Mouse (Mus musculus) neural tube, embryonic 15.5 days (tissue): ENCODE data around the gene Fstl3. TPM values are rescaled to one million over a fixed set of nuclear protein-coding genes. Genes with fewer than 3 reads are reported as not detected.

ENCODE experiments used
- ATAC-seq: fragments of 200-750 bp; cut with Nextera tagmentation; 2 replicates; pipeline ENCODE4 v1.8.0; 2017; ENCODE audit warnings: mild to moderate bottlenecking, moderate TSS enrichment, moderate library complexity; ENCODE audit not compliant: low FRiP score
- H3K27ac ChIP-seq: fragments of 300-500 bp; sonication (generic); replicated peaks from 2 replicates; pipeline ENCODE4 v1.5.1; 2015; ENCODE audit warnings: mild to moderate bottlenecking, inconsistent platforms
- H3K27me3 ChIP-seq: fragments of 300-500 bp; sonication (generic); replicated peaks from 2 replicates; pipeline ENCODE4 v1.6.1; 2015; ENCODE audit warnings: inconsistent platforms
- H3K36me3 ChIP-seq: fragments of 300-500 bp; sonication (generic); 2 replicates; pipeline ENCODE4 v1.6.1; 2015; ENCODE audit warnings: inconsistent platforms
- H3K4me1 ChIP-seq: fragments of 300-500 bp; sonication (generic); 2 replicates; pipeline ENCODE4 v1.6.1; 2015; ENCODE audit warnings: inconsistent platforms
- H3K4me2 ChIP-seq: fragments of 300-500 bp; sonication (generic); 2 replicates; pipeline ENCODE4 v1.6.1; 2015; ENCODE audit warnings: inconsistent platforms, mild to moderate bottlenecking, moderate library complexity
- H3K4me3 ChIP-seq: fragments of 300-500 bp; sonication (generic); replicated peaks from 2 replicates; pipeline ENCODE4 v1.5.1; 2015; ENCODE audit warnings: mild to moderate bottlenecking, inconsistent platforms
- H3K9ac ChIP-seq: fragments of 300-500 bp; sonication (generic); replicated peaks from 2 replicates; pipeline ENCODE4 v1.6.1; 2015; ENCODE audit warnings: mild to moderate bottlenecking, inconsistent platforms
- H3K9me3 ChIP-seq: fragments of 300-500 bp; sonication (generic); replicated peaks from 2 replicates; pipeline ENCODE4 v1.6.1; 2016; ENCODE audit warnings: inconsistent platforms
- WGBS: fragments of 180-500 bp; shearing (Covaris S2); methylation state at CpG from one replicate; pipeline ENCODE4 v1.1.7; 2015; ENCODE audit warnings: mixed read lengths; 5-methylcytosine and 5-hydroxymethylcytosine counted together
- polyA plus RNA-seq: library from polyadenylated mRNA; unstranded; fragments of >200 nt; fragmentation: Nextera tagmentation; extraction: Ambion mirVana; gene quantifications from 2 replicates; pipeline ENCODE4 v1.2.1, GENCODE M21; 2015

Fstl3 gene
- polyA plus RNA-seq: 2.6 and 4.5 TPM in 2 replicates

- H3K4me2 ChIP-seq: peak within 1 kb of the TSS; percentile 54
- WGBS: under 1% methylated on average over 38 of the region's 39 CpGs
- H3K4me3 ChIP-seq: peak within 1 kb of the TSS; percentile 30
- no peak within 1 kb of the TSS for H3K27ac ChIP-seq
- H3K9me3 ChIP-seq: no peaks in the 10 kb centered on the region
- ATAC-seq: no peak
- peaks cover 41% of the 10 kb centered on the region for H3K27me3 ChIP-seq
- H3K36me3 ChIP-seq: no peaks in the 10 kb centered on the region
- H3K4me1 ChIP-seq: peaks cover 34% of the 10 kb centered on the region
- peak within 1 kb of the TSS; percentile 20 for H3K9ac ChIP-seq
Measured at GRCm38 (mm10) chr10:79777103-79777531, at the start of gene Fstl3. Gene Fstl3 (plus strand): TSS chr10:79777272.

GRCm38 (mm10) chr10:79728323-79729249 lies 48.5 kb upstream of the Fstl3 start:
- no peaks in the 10 kb centered on the region for H3K4me1 ChIP-seq
- H3K9ac ChIP-seq: no peak overlapping the region
- no peak overlapping the region for H3K27ac ChIP-seq
- no peaks in the 10 kb centered on the region; the same call in 1 of the 2 replicates for H3K27me3 ChIP-seq
- H3K4me2 ChIP-seq: no peak overlapping the region
- no peaks in the 10 kb centered on the region for H3K9me3 ChIP-seq
- no peak for ATAC-seq
- 75% methylated on average over 28 of the region's 28 CpGs for WGBS
- no peak overlapping the region for H3K4me3 ChIP-seq
- H3K36me3 ChIP-seq: peaks cover 41% of the 10 kb centered on the region

GRCm38 (mm10) chr10:79729357-79729965 lies 47.6 kb upstream of the Fstl3 start:
- H3K36me3 ChIP-seq: peaks cover 49% of the 10 kb centered on the region
- no peak overlapping the region for H3K9ac ChIP-seq
- no peak for ATAC-seq
- H3K27me3 ChIP-seq: no peaks in the 10 kb centered on the region; the same call in 1 of the 2 replicates
- no peak overlapping the region for H3K4me3 ChIP-seq
- no peaks in the 10 kb centered on the region for H3K4me1 ChIP-seq
- H3K27ac ChIP-seq: no peak overlapping the region
- WGBS: 75% methylated on average over 13 of the region's 13 CpGs
- H3K4me2 ChIP-seq: no peak overlapping the region
- no peaks in the 10 kb centered on the region for H3K9me3 ChIP-seq

- Histone ChIP-seq H3K36me3 (peaks cover 71% of the 10 kb centered on the region), H3K9me3 (no peaks in the 10 kb centered on the region), H3K4me2 (no peak overlapping the region), H3K9ac (no peak overlapping the region), H3K4me1 (peaks cover 9% of the 10 kb centered on the region; the same call in 1 of the 2 replicates), H3K27me3 (peaks cover 7% of the 10 kb centered on the region; the same call in 1 of the 2 replicates), H3K4me3 (no peak overlapping the region), H3K27ac (no peak overlapping the region)
- no peak for ATAC-seq
- WGBS: 94% methylated on average over 1 of the region's 1 CpGs
Measured at GRCm38 (mm10) chr10:79732500-79732899, 44.6 kb upstream of the Fstl3 start.

GRCm38 (mm10) chr10:79733847-79734246 lies 43.2 kb upstream of the Fstl3 start:
- Histone ChIP-seq H3K4me2 (no peak overlapping the region), H3K9me3 (peaks cover 11% of the 10 kb centered on the region; the same call in 1 of the 2 replicates), H3K36me3 (peaks cover 83% of the 10 kb centered on the region), H3K9ac (no peak overlapping the region), H3K27ac (no peak overlapping the region), H3K4me1 (peaks cover 9% of the 10 kb centered on the region; the same call in 1 of the 2 replicates), H3K4me3 (no peak overlapping the region), H3K27me3 (peaks cover 7% of the 10 kb centered on the region; the same call in 1 of the 2 replicates)
- no peak for ATAC-seq
- 95% methylated on average over 15 of the region's 15 CpGs for WGBS

GRCm38 (mm10) chr10:79735361-79735760 lies 41.7 kb upstream of the Fstl3 start:
- ATAC-seq: no peak
- no peak overlapping the region for H3K27ac ChIP-seq
- 33% methylated on average over 42 of the region's 52 CpGs for WGBS
- peaks cover 25% of the 10 kb centered on the region for H3K9me3 ChIP-seq
- H3K4me2 ChIP-seq: 0 out of 2 replicates have a peak overlapping the region, but pooled peaks have one; percentile 0
- peaks cover 7% of the 10 kb centered on the region; the same call in 1 of the 2 replicates for H3K27me3 ChIP-seq
- no peak overlapping the region for H3K4me3 ChIP-seq
- peaks cover 96% of the 10 kb centered on the region for H3K36me3 ChIP-seq
- H3K4me1 ChIP-seq: peaks cover 9% of the 10 kb centered on the region; the same call in 1 of the 2 replicates
- no peak overlapping the region for H3K9ac ChIP-seq

GRCm38 (mm10) chr10:79736706-79737105 lies 40.4 kb upstream of the Fstl3 start:
- Histone ChIP-seq H3K36me3 (peaks cover 98% of the 10 kb centered on the region), H3K9ac (no peak overlapping the region), H3K27ac (no peak overlapping the region), H3K4me3 (no peak overlapping the region), H3K27me3 (peaks cover 7% of the 10 kb centered on the region; the same call in 1 of the 2 replicates), H3K4me2 (no peak overlapping the region), H3K9me3 (peaks cover 25% of the 10 kb centered on the region), H3K4me1 (peaks cover 9% of the 10 kb centered on the region; the same call in 1 of the 2 replicates)
- 87% methylated on average over 12 of the region's 14 CpGs for WGBS
- ATAC-seq: no peak

- peaks cover 96% of the 10 kb centered on the region for H3K36me3 ChIP-seq
- ATAC-seq: no peak
Measured at GRCm38 (mm10) chr10:79738259-79738658, 38.8 kb upstream of the Fstl3 start.

GRCm38 (mm10) chr10:79739234-79739633 lies 37.8 kb upstream of the Fstl3 start:
- H3K27ac ChIP-seq: no peak overlapping the region
- H3K9ac ChIP-seq: no peak overlapping the region
- no peak overlapping the region for H3K4me3 ChIP-seq
- H3K27me3 ChIP-seq: peaks cover 7% of the 10 kb centered on the region; the same call in 1 of the 2 replicates
- peaks cover 25% of the 10 kb centered on the region for H3K9me3 ChIP-seq
- no peak for ATAC-seq
- peaks cover 9% of the 10 kb centered on the region; the same call in 1 of the 2 replicates for H3K4me1 ChIP-seq
- 96% methylated on average over 28 of the region's 28 CpGs for WGBS
- H3K36me3 ChIP-seq: peaks cover 97% of the 10 kb centered on the region
- H3K4me2 ChIP-seq: no peak overlapping the region

More at GRCm38 (mm10) chr10:79738259-79738658, 38.8 kb upstream of the Fstl3 start:
- H3K27ac ChIP-seq: no peak overlapping the region
- peaks cover 25% of the 10 kb centered on the region for H3K9me3 ChIP-seq
- H3K4me1 ChIP-seq: peaks cover 9% of the 10 kb centered on the region; the same call in 1 of the 2 replicates
- H3K27me3 ChIP-seq: peaks cover 7% of the 10 kb centered on the region; the same call in 1 of the 2 replicates
- WGBS: 85% methylated on average over 10 of the region's 10 CpGs
- H3K4me3 ChIP-seq: no peak overlapping the region
- no peak overlapping the region for H3K9ac ChIP-seq
- H3K4me2 ChIP-seq: no peak overlapping the region

- Histone ChIP-seq H3K4me2 (no peak overlapping the region), H3K9me3 (peaks cover 25% of the 10 kb centered on the region), H3K9ac (no peak overlapping the region), H3K4me1 (peaks cover 12% of the 10 kb centered on the region), H3K4me3 (no peak overlapping the region), H3K36me3 (peaks cover 85% of the 10 kb centered on the region), H3K27me3 (peaks cover 2% of the 10 kb centered on the region; the same call in 1 of the 2 replicates), H3K27ac (no peak overlapping the region)
- ATAC-seq: no peak
- WGBS: 54% methylated on average over 11 of the region's 11 CpGs
Measured at GRCm38 (mm10) chr10:79740863-79741262, 36.2 kb upstream of the Fstl3 start.

GRCm38 (mm10) chr10:79743161-79743560 lies 33.9 kb upstream of the Fstl3 start:
- no peak overlapping the region for H3K4me2 ChIP-seq
- H3K36me3 ChIP-seq: peaks cover 62% of the 10 kb centered on the region
- peaks cover 19% of the 10 kb centered on the region for H3K4me1 ChIP-seq
- no peaks in the 10 kb centered on the region for H3K27me3 ChIP-seq
- H3K9me3 ChIP-seq: peaks cover 21% of the 10 kb centered on the region
- no peak for ATAC-seq
- no peak overlapping the region for H3K9ac ChIP-seq
- 93% methylated on average over 11 of the region's 11 CpGs for WGBS
- H3K4me3 ChIP-seq: no peak overlapping the region
- no peak overlapping the region for H3K27ac ChIP-seq
